Mouse (Mus musculus) spleen, adult 10 weeks (tissue): Measurements from ENCODE around the gene Eif2b5. TPM values are rescaled to one million over a fixed set of nuclear protein-coding genes. Genes with fewer than 3 reads are reported as not detected.

Experiments used
- polyA plus RNA-seq: library from polyadenylated mRNA; stranded (reverse); fragments of 350-450 nt; fragmentation: Illumina TruSeq; extraction: RNeasy Lipid Tissue Mini Kit (QIAGEN cat#74804); gene quantifications from one replicate; pipeline ENCODE4 v1.2.3, GENCODE M21; 2015; ENCODE audit warnings: low replicate concordance; ENCODE audit not compliant: insufficient read depth

Eif2b5 gene
- 44.1 TPM for polyA plus RNA-seq

DNA sequence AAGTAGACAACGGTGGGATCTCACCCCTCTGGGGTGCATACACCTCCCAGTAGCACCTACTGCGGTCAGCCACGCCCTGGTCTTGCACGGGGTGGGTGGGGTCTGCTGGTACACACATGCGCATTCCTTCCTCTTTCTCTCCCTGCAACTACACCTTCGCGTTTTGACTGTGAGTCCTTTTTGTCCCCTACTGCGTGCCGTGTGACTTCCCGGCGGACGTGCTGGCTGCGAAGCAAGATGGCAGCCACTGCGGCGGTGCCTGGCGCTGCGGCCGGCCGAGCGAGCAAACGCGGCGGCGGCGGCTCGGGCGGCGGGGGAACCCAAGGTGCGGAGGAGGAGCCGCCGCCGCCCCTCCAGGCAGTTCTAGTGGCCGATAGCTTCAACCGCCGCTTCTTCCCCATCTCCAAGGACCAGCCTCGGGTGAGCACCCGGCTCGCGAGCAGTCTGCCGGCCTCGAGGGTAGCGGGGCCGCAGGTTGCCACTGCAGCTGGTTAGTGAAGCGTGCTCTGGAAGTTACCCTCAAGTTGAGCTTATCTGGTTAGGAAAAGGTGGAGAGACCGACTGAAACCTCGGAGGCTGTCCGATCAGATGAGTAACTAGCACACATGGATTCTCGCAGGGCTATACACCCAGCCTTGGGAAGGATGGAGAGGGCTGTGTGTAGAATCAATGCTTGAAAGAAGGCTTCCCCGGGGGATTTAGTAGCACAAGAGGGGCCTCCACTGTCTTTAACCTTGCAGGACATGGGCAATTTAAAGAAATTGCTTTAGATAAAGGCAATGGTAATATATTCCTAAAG lies at the start of gene Eif2b5:
Gene Eif2b5 (plus strand): TSS at position 141 of the 799 bp plus-strand sequence.

DNA sequence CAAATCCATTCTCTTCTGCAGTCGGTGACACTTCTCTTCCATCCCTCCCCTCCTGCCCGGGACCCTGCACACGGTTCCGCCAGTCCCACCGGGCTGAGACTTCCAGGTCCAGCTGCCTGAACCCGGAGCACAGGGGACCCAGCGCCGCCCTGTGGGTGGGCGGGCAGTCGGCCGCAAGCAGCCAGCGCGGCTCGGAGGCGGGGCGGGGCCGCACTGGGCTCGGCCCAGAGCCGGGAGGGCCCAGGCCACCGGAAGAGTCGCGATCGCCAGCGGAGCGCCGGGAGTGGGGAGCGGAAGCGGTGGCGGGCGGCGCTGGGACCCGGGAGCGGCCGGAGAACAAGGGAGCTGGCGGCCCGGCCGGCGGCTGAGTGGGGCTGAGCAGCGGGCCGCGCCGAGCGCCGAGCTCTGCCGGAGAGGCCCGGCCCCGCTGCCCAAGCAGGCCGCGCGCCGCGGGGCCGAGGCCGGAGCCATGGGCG lies 18.1 kb downstream of the Eif2b5 start, which contains the start of gene Dvl3:
Gene Dvl3 (plus strand): TSS at position 257 of the 476 bp plus-strand sequence.

DNA sequence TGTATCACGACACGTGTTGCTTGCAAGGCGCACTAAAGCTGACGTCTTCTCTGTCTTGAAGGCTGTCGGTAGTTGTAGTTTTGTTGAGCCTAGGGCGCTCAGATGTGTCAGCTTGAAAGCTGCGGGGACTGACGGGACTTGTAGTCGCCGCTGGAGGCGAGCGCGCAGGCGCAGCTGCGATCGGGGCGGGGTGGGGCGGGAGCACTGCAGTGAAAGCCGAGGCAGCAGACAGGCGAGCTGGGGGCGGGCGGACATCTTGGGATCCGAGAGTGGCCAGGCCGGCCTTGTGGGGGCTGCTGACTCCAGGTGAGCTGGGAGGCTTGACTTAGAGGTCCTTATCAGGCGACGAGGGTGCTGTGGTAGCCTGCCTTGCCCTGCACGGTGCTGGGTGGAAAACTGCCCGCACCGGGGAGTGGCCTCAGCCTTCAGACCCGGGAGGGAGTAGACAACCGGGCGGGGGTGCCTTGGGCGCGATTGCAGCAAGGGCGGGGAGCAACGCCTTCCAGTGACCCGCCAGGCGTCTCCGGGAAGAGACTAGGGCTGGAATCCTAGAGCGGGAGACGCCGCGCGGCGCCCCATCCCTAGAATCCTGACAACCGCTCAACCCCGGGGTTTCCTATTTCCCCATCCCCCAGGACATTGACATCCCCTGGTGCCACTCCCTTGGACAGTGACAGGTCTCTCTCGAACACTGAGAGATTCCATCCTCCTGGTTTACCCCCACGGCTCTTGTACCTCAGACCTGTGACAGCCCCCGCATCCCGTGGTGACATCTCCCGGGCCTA lies 36.9 kb downstream of the Eif2b5 start, which contains the start of gene Ap2m1:
Gene Ap2m1 (plus strand): TSS at position 183 of the 785 bp plus-strand sequence.

DNA sequence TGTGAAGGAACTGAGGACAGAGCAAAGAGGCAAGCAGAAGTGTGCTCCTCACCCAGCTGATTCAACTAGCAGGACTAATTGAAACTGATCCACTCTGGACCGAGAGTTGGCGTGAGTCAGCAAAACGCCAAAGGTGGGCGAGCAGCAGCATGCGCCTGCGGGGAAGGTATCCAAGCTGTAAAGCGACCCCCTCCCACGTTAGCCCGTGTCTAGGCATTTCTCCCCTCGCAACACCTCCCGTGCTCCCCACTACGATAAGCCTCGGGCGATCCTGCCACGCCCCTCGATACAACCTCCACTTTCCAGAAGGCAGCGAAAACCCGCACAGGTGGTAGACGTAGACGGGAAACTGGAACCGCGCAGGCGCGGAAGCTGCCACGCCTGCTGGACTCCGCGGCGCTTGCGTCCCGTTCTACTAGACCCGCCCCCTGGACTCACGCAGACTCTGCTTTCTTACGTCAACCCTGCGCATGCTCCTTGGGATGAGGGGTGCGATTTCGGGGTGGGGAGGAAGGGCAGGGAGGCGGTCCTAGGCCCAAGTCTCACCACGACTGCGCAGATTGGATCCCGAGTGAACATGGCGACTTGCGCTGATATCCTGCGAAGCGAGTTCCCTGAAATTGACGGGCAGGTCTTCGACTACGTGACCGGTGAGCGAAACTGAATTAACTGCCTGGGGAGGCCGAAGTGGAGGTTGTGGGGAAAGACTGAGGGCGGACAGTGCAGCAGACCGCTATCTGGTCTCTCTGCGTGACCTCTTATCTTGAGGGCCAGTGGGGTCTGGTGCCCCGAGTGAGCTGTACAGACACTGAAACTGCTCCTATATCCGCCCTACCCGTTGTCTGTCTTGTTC lies 49.7 kb downstream of the Eif2b5 start, which contains the start of gene Abcf3:
Gene Abcf3 (plus strand): TSS at position 482 of the 853 bp plus-strand sequence.

Other genes starting within 250 kb of the Eif2b5 start
- gene Parl, start 196.4 kb upstream of the Eif2b5 start, polyA plus RNA-seq, result 68.1 TPM
- gene Cyp2ab1, start 173.4 kb upstream of the Eif2b5 start, polyA plus RNA-seq, result 0.70 TPM
- 77.0 TPM for gene Abcc5, start 72.4 kb upstream of the Eif2b5 start, polyA plus RNA-seq
- gene Dvl3, start 18.2 kb downstream of the Eif2b5 start, polyA plus RNA-seq, result 19.2 TPM
- 187 TPM for gene Ap2m1, start 36.7 kb downstream of the Eif2b5 start, polyA plus RNA-seq
- gene Abcf3, start 49.8 kb downstream of the Eif2b5 start, polyA plus RNA-seq, result 47.3 TPM
- gene Vwa5b2, start 90.7 kb downstream of the Eif2b5 start, polyA plus RNA-seq, result not detected
- gene Eef1akmt4, start 112.8 kb downstream of the Eif2b5 start, polyA plus RNA-seq, result 6.3 TPM
- not detected for gene Gm49333, start 112.8 kb downstream of the Eif2b5 start, polyA plus RNA-seq
- gene Alg3, start 112.9 kb downstream of the Eif2b5 start, polyA plus RNA-seq, result 9.0 TPM
- gene Camk2n2, start 122.5 kb downstream of the Eif2b5 start, polyA plus RNA-seq, result 0.37 TPM
- not detected for gene Ece2, start 131.0 kb downstream of the Eif2b5 start, polyA plus RNA-seq
- gene Psmd2, start 152.8 kb downstream of the Eif2b5 start, polyA plus RNA-seq, result 125 TPM
- gene Eif4g1, start 169.5 kb downstream of the Eif2b5 start, polyA plus RNA-seq, result 174 TPM
- gene Fam131a, start 194.4 kb downstream of the Eif2b5 start, polyA plus RNA-seq, result 1.5 TPM
- gene Polr2h, start 218.8 kb downstream of the Eif2b5 start, polyA plus RNA-seq, result 36.2 TPM
- gene Clcn2, start 218.9 kb downstream of the Eif2b5 start, polyA plus RNA-seq, result 1.6 TPM
- gene Chrd, start 234.3 kb downstream of the Eif2b5 start, polyA plus RNA-seq, result 0.17 TPM
- not detected for gene Thpo, start 235.7 kb downstream of the Eif2b5 start, polyA plus RNA-seq